8 mouse cellular contexts compared by ENCODE assay signal in the genomic region with DNA sequence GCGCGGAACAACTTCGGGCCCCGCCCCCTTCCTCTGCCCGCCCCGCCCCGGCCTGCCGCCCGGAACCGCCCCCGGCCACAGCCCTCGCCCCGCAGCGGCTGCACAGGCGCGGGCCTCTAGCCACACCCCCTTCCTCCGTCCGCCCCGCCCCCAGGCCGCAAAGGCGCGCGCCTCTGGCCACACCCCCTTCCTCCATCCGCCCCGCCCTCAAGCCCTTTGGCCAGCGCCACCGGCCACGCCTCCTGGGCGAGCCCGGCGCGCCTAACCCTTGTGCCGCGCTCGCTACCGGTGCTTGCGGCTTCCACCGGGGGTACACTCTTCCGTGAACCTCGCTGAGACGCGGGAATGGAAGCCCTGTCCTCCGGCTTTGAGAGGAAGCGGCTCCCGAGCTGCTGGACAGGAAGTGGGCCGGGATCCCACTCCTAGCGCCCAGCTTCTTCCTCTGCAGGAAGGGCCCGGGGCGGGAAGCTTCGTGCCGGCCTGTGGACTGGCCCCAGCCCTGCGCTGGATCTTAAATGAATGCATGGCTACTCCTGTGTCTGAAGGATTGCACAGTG. TPM values are rescaled to one million over a fixed set of nuclear protein-coding genes. Genes with fewer than 3 reads are reported as not detected.
A peak's percentile ranks its signal among the peaks of the same experiment; 100 is the strongest.
DNase-seq lines count a peak whose midpoint lies in the region; ATAC-seq lines count a peak whose summit lies in the region.

A gene (minus strand): TSS at position 13 of the 557 bp plus-strand sequence.

- no peaks in the 10 kb centered on the region for H3K36me3 ChIP-seq in intestine, embryonic 15.5 days

- H3K4me2 ChIP-seq in intestine, embryonic 15.5 days (replicated peaks): peak within 1 kb of the TSS; percentile 68

- H3K4me1 ChIP-seq in intestine, embryonic 15.5 days (replicated peaks): peaks cover 36% of the 10 kb centered on the region

- no peaks in the 10 kb centered on the region for H3K9me3 ChIP-seq in intestine, embryonic 15.5 days

- H3K27ac ChIP-seq in intestine, embryonic 15.5 days: peak within 1 kb of the TSS; percentile 97

- under 1% methylated on average over 37 of the region's 52 CpGs for WGBS in intestine, embryonic 15.5 days

- H3K4me3 ChIP-seq in intestine, embryonic 15.5 days (replicated peaks): peak within 1 kb of the TSS; percentile 68

- intact Hi-C loops in gastrocnemius, postnatal 36 days (cut with DNase I): loop anchor here (5.0 kb wide), 2 partner anchors 67 to 127 kb away; a partner anchor contains a TSS
- intact Hi-C loops in left cerebral cortex, postnatal 14 days (cut with DNase I): no loop called here

- no peaks in the 10 kb centered on the region for H3K27me3 ChIP-seq in intestine, embryonic 15.5 days (replicated peaks)

- peak within 1 kb of the TSS; percentile 71 for H3K9ac ChIP-seq in intestine, embryonic 15.5 days

- ATAC-seq in intestine, embryonic 15.5 days: peak; percentile 96
- ATAC-seq in megakaryocyte-erythroid progenitor cell, adult 5-6 weeks (replicated peaks; ENCODE audit: low FRiP score, low TSS enrichment, poor library complexity, severe bottlenecking): peak; percentile 91

- DNase-seq in adrenal gland, adult 2 months: peak; percentile 97
- peak; percentile 95 for DNase-seq in embryo, embryonic 11 days
- peak; percentile 93 to 95 for DNase-seq in gastrocnemius, postnatal 36 days
- DNase-seq in left cerebral cortex, postnatal 14 days (ENCODE audit: low spot score in 2 of 2): peak; percentile 70 to 86
- peak; percentile 91 for DNase-seq in right cerebral cortex, postnatal 14 days
- DNase-seq in urinary bladder, postnatal 25 days (ENCODE audit: low spot score): peak; percentile 98

RNA-seq across cellular contexts. Expression of the gene that starts here (rescaled TPM):
- 1 to 10 TPM; 4.0 to 5.4 TPM for total RNA-seq in adrenal gland, adult 2 months (2021)
- polyA plus RNA-seq in adrenal gland, adult 2 months (2012; rRNA removed): 2.0 and 2.2 TPM in 2 replicates
- total RNA-seq in gastrocnemius, postnatal 36 days (2021): 1 to 10 TPM; 2.7 to 3.9 TPM
- 6.4 and 6.9 TPM in 2 replicates for polyA plus RNA-seq in intestine, embryonic 15.5 days (2015; fragmentation: Nextera tagmentation; extraction: Ambion mirVana)
- total RNA-seq in left cerebral cortex, postnatal 14 days (2021): 1 to 10 TPM; 2.2 TPM
- 1.8 and 2.9 TPM in 2 replicates for total RNA-seq in megakaryocyte-erythroid progenitor cell, adult 5-6 weeks (2014; fragmentation: Nextera tagmentation)
- 0.19 and 1.1 TPM in 2 replicates for total RNA-seq in megakaryocyte-erythroid progenitor cell, adult 5-6 weeks (2017)

Comparison
In these comparisons a context has a peak if more than half of its experiments do, and no peak if none do; other contexts are left out.
1. Peak in every context shown above with its lines: DNase-seq, ATAC-seq, H3K4me3 ChIP-seq and H3K27ac ChIP-seq.